Mouse (Mus musculus): ENCODE results near the gene Zfp459. TPM values are rescaled to one million over a fixed set of nuclear protein-coding genes. Genes with fewer than 3 reads are reported as not detected.
A peak's percentile ranks its signal among the peaks of the same experiment; 100 is the strongest.
"Not testable (repeated sequence)": the region's sequence is repeated elsewhere in the genome, so short reads cannot be mapped to it uniquely, and the experiment has no call there.

The Zfp459 gene
- 0.24 and 0.44 TPM in 2 replicates for polyA plus RNA-seq (2012; rRNA removed)

DNA sequence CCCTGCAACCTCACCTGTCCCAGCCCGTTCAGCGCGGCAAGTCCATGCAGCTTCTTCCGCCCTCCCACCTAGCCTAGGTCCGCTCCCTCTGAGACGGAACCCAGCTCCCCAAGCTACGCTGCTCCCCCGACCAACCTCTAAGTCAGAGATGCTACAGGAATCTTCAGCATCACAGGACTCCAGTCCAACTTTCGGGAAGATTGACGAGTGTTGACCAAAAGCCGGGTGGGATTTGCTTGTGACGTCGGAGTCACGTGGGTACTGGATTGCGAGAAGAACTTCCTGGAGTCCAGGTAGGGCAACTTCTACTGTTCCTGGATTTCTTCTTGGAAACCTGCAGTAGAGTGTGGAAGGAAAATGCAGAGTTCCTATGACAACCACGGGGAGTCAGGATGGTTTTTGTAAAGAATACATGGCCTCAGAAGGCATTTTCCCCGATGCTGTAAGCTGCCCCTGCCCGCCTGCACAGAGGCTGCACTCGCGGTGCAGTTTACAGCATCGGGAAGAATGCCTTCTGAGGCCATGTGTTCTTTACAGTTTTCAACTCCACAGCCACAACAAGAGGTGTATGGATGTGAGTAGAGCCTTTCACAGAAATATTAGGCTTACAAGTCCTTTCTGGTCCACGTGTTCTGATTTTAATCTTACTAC, at the start of gene Zfp459:
Zfp459 (minus strand) TSS at position 212 of the 651 bp plus-strand sequence.
- Histone ChIP-seq H3K4me1 (ENCODE audit: control insufficient read depth, insufficient read depth, low read length) (no peaks in the 10 kb centered on the region), H3K27me3 (replicated peaks; ENCODE audit: control insufficient read depth, insufficient read depth, low read length) (no peaks in the 10 kb centered on the region), H3K36me3 (ENCODE audit: control insufficient read depth, insufficient read depth, low read length) (no peaks in the 10 kb centered on the region), H3K27ac (ENCODE audit: insufficient read depth, low read depth, low read length) (no peak within 1 kb of the TSS), H3K4me3 (ENCODE audit: insufficient read depth, low read depth, low read length) (peak within 1 kb of the TSS; percentile 94)
- WGBS: 1% methylated on average over 22 of the region's 22 CpGs
- DNase-seq: peak; percentile 77
- TF ChIP-seq POLR2A (IDR thresholded peaks at IDR 0.05; ENCODE audit: low read depth, low read length): no peak
- TF ChIP-seq CTCF (conservative IDR thresholded peaks at IDR 0.05; ENCODE audit: insufficient read depth, insufficient read length, low read depth, low read length): no peak

DNA sequence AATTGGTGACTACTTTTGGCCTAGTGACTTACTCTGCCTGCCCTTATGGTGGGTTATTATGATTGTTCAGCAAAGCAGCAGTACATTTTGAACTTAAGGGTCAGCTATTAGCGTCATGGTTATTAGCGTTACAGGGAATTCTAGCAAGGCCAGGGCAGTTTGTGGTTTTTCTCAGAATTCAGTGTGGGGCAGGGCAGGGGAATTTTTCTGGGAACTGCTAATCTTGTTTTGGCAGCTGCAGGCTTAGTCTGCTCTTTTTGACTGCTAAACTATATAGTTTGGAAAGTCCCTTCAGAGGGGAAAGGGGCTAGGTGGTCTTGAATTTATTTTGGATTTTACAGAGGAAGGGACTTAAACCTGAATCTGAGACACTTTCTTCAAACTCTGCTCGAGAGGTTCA, 48.1 kb upstream of the Zfp459 start:
- Histone ChIP-seq H3K27me3 (replicated peaks; ENCODE audit: control insufficient read depth, insufficient read depth, low read length) (no peaks in the 10 kb centered on the region), H3K27ac (ENCODE audit: insufficient read depth, low read depth, low read length) (no peak overlapping the region), H3K4me3 (ENCODE audit: insufficient read depth, low read depth, low read length) (no peak overlapping the region), H3K36me3 (ENCODE audit: control insufficient read depth, insufficient read depth, low read length) (peaks cover 7% of the 10 kb centered on the region), H3K4me1 (ENCODE audit: control insufficient read depth, insufficient read depth, low read length) (no peaks in the 10 kb centered on the region)
- TF ChIP-seq POLR2A (IDR thresholded peaks at IDR 0.05; ENCODE audit: low read depth, low read length) (no peak), CTCF (conservative IDR thresholded peaks at IDR 0.05; ENCODE audit: insufficient read depth, insufficient read length, low read depth, low read length) (no peak)
- WGBS: 82% methylated on average over 3 of the region's 3 CpGs
- DNase-seq: no peak

DNA sequence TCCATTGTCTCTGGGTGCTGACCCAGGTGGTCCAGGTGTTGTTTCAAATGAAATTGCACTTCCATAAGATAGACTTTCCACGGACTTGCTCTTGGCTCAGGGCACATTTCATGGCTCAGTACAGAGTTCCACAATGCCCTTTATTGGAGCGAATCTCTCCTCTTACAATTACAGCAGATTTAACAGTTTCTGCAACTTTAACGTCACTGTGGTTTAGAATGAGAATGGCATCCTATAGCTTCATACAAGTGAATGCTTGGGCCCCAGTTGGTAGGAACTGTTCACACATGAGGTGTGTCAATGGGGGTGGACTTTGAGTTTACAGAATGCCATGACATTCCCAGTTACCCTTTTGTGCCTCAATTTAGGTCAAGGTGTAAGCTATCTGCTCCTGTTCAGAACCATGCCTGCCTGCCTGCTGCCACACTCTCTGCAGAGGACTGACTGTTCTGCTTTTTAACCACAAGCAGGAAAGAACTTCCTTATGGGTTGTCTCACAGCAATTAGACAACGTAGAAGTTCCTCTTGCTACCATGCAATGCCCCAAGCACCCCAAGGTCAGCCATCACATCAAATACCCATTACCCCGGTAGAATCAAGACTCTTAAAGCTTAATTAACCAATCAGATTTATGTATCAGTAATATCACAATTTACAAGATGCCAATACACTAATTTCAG, 42.4 kb upstream of the Zfp459 start:
- not testable (repeated sequence) for DNase-seq; H3K36me3 ChIP-seq (ENCODE audit: control insufficient read depth, insufficient read depth, low read length); H3K4me1 ChIP-seq (ENCODE audit: control insufficient read depth, insufficient read depth, low read length); H3K4me3 ChIP-seq (ENCODE audit: insufficient read depth, low read depth, low read length); H3K27ac ChIP-seq (ENCODE audit: insufficient read depth, low read depth, low read length); H3K27me3 ChIP-seq (replicated peaks; ENCODE audit: control insufficient read depth, insufficient read depth, low read length)
- 78% methylated on average over 3 of the region's 5 CpGs for WGBS

DNA sequence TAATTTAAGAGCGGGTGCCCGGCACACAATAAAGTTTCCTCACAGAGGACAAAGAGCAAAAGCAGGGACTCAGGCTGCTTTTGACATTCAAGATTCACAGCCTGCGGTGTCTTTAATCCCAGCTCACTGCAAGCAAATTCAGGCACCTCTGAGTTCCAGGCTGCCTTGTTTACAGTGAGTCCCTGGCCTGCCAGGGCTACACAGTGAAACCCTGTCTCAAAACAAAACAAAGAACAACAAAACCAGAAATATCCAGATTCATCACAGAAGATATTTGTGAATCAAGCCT, 30.7 kb upstream of the Zfp459 start:
- DNase-seq: no peak
- H3K27ac ChIP-seq (ENCODE audit: insufficient read depth, low read depth, low read length): peak overlapping the region; percentile 86
- H3K4me3 ChIP-seq (ENCODE audit: insufficient read depth, low read depth, low read length): peak overlapping the region; percentile 12; the same call in 1 of the 2 replicates
- TF ChIP-seq POLR2A (IDR thresholded peaks at IDR 0.05; ENCODE audit: low read depth, low read length): no peak
- no peak for TF ChIP-seq CTCF (conservative IDR thresholded peaks at IDR 0.05; ENCODE audit: insufficient read depth, insufficient read length, low read depth, low read length)
- WGBS: under 1% methylated on average over 3 of the region's 3 CpGs
- H3K27me3 ChIP-seq (replicated peaks; ENCODE audit: control insufficient read depth, insufficient read depth, low read length): no peaks in the 10 kb centered on the region
- H3K36me3 ChIP-seq (ENCODE audit: control insufficient read depth, insufficient read depth, low read length): 0 out of 2 replicates have a peak, but pooled peaks cover 2% of the 10 kb centered on the region
- no peaks in the 10 kb centered on the region for H3K4me1 ChIP-seq (ENCODE audit: control insufficient read depth, insufficient read depth, low read length)

DNA sequence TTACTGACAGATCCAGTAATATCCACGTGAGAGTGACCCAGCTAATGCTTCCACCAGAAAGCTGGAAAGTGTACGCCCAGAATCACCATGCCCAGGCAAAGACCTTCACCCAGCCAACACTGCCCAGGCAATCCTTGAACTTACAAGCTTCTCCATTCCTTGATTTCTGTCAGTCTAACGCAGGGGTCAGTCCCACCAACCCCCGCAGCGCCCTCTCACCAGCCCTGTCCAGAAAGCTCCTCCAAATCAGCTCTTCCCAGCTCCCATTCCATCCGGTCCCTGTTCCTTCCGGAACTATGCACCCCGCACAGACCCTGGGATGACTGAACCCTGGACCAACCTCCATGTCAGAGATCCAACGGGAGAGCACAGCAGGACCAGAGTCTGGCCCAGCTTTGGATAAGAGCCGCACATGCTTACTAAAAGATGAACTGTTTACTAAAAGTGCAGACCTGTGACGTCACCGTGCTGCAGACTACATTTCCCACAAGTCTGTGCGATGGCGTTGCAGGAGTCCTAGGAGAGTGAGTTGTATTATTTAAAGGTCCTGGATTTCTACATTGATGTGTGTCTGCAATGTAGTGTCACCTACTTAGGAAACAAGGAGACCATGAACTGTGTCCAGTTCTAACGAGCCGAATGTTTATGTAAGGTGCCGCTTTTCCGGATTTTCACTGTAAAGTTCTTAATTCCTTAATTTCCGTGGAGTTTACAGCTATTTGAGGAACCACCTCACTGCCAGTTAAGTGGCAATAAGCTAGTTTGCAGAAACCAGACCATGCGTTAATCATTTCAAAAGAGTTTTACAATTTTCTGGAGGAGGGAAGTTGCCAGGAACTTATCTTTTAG, 30.2 kb upstream of the Zfp459 start, which contains the start of gene Zfp874a:
Zfp874a (minus strand) TSS at position 453 of the 849 bp plus-strand sequence.
- no peak for TF ChIP-seq CTCF (conservative IDR thresholded peaks at IDR 0.05; ENCODE audit: insufficient read depth, insufficient read length, low read depth, low read length)
- no peak for TF ChIP-seq POLR2A (IDR thresholded peaks at IDR 0.05; ENCODE audit: low read depth, low read length)
- H3K27me3 ChIP-seq (replicated peaks; ENCODE audit: control insufficient read depth, insufficient read depth, low read length): no peaks in the 10 kb centered on the region
- H3K27ac ChIP-seq (ENCODE audit: insufficient read depth, low read depth, low read length): peak within 1 kb of the TSS; percentile 86
- peak; percentile 98 for DNase-seq
- H3K36me3 ChIP-seq (ENCODE audit: control insufficient read depth, insufficient read depth, low read length): peaks cover 4% of the 10 kb centered on the region; the same call in 1 of the 2 replicates
- H3K4me3 ChIP-seq (ENCODE audit: insufficient read depth, low read depth, low read length): peak within 1 kb of the TSS; percentile 56
- WGBS: 0% methylated on average over 20 of the region's 20 CpGs
- H3K4me1 ChIP-seq (ENCODE audit: control insufficient read depth, insufficient read depth, low read length): no peaks in the 10 kb centered on the region

DNA sequence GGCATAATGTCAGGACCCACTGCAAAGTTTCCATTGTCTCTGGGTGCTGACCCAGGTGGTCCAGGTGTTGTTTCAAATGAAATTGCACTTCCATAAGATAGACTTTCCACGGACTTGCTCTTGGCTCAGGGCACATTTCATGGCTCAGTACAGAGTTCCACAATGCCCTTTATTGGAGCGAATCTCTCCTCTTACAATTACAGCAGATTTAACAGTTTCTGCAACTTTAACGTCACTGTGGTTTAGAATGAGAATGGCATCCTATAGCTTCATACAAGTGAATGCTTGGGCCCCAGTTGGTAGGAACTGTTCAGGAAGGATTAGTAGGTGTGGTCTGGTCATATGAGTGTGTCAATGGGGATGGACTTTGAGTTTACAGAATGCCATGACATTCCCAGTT, 15.9 kb upstream of the Zfp459 start:
- H3K4me1 ChIP-seq (ENCODE audit: control insufficient read depth, insufficient read depth, low read length); H3K27ac ChIP-seq (ENCODE audit: insufficient read depth, low read depth, low read length); DNase-seq; H3K27me3 ChIP-seq (replicated peaks; ENCODE audit: control insufficient read depth, insufficient read depth, low read length); H3K36me3 ChIP-seq (ENCODE audit: control insufficient read depth, insufficient read depth, low read length); H3K4me3 ChIP-seq (ENCODE audit: insufficient read depth, low read depth, low read length): not testable (repeated sequence)
- WGBS: 80% methylated on average over 1 of the region's 3 CpGs

DNA sequence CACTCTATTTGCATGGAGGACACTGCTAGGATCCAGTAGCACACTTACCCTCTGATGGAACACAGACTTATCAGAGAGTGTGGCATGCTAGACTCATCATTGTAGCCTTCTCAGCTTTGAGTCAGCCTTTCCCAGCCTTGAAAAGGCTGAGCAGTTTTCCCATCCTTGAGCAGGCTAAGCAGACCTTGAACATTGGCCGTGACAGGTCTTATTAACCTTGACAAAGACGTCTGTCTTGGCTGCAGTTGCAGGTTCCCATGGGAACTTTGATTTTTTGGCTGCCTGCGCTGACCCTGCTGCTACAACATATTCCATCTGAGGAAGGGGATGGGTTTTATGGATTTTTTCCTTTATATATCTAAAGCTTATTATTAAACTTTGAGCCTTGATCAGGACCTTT, 6.9 kb upstream of the Zfp459 start:
- no peak for TF ChIP-seq CTCF (conservative IDR thresholded peaks at IDR 0.05; ENCODE audit: insufficient read depth, insufficient read length, low read depth, low read length)
- TF ChIP-seq POLR2A (IDR thresholded peaks at IDR 0.05; ENCODE audit: low read depth, low read length): no peak
- DNase-seq: no peak
- Histone ChIP-seq H3K27ac (ENCODE audit: insufficient read depth, low read depth, low read length) (no peak overlapping the region), H3K4me1 (ENCODE audit: control insufficient read depth, insufficient read depth, low read length) (no peaks in the 10 kb centered on the region), H3K4me3 (ENCODE audit: insufficient read depth, low read depth, low read length) (no peak overlapping the region), H3K27me3 (replicated peaks; ENCODE audit: control insufficient read depth, insufficient read depth, low read length) (no peaks in the 10 kb centered on the region), H3K36me3 (ENCODE audit: control insufficient read depth, insufficient read depth, low read length) (no peaks in the 10 kb centered on the region)
- WGBS: 55% methylated on average over 3 of the region's 3 CpGs

DNA sequence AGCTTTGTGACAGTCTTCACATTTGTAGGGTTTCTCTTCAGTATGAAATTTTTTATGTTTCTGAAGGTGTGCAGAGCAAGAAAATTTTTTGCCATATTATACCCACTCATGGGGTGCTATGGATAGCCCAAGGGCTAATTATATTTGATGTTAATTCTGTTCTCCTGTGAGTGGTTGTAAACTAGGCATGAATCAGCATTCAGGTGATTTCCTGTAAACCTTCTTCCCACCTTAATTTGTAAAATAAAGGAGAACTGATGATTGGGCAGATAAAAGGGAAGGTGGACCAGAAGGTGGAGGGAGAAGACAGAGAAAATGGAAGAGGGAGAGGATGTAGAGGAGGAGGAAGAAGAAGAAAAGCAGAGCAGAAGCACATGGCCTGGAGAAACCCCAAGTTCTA, 4.5 kb upstream of the Zfp459 start:
- H3K4me1 ChIP-seq (ENCODE audit: control insufficient read depth, insufficient read depth, low read length); H3K27ac ChIP-seq (ENCODE audit: insufficient read depth, low read depth, low read length); DNase-seq; H3K27me3 ChIP-seq (replicated peaks; ENCODE audit: control insufficient read depth, insufficient read depth, low read length); H3K4me3 ChIP-seq (ENCODE audit: insufficient read depth, low read depth, low read length); H3K36me3 ChIP-seq (ENCODE audit: control insufficient read depth, insufficient read depth, low read length): not testable (repeated sequence)

DNA sequence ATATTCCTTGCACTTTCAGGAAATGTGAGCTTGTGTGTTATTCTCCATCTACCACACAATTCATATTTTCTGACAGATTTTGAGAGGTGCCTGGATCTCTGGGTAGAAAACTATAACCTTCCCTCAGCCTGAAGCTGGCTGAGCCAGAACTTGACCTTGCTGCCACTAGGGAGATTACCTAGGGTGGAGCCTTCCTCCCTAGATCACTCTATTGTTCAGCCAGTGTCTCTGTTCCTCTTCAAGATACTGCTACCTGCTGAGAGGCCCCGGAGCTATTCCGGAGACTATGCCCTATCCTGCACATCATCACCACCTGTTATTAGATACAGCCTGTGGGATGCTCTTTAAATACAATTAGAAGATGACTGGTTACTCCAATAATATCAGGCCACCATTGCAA, 1.3 kb upstream of the Zfp459 start:
- not testable (repeated sequence) for H3K36me3 ChIP-seq (ENCODE audit: control insufficient read depth, insufficient read depth, low read length)

More for the DNA sequence above, 1.3 kb upstream of the Zfp459 start:
- H3K4me1 ChIP-seq (ENCODE audit: control insufficient read depth, insufficient read depth, low read length); H3K27me3 ChIP-seq (replicated peaks; ENCODE audit: control insufficient read depth, insufficient read depth, low read length); H3K27ac ChIP-seq (ENCODE audit: insufficient read depth, low read depth, low read length); DNase-seq; H3K4me3 ChIP-seq (ENCODE audit: insufficient read depth, low read depth, low read length): not testable (repeated sequence)
- 85% methylated on average over 2 of the region's 2 CpGs for WGBS
